Mouse (Mus musculus): ENCODE results near the gene Bin2. TPM values are rescaled to one million over a fixed set of nuclear protein-coding genes. Genes with fewer than 3 reads are reported as not detected.
A peak's percentile ranks its signal among the peaks of the same experiment; 100 is the strongest.
"Not testable (repeated sequence)": the region's sequence is repeated elsewhere in the genome, so short reads cannot be mapped to it uniquely, and the experiment has no call there.

Bin2 gene
- total RNA-seq, 2 experiments from 2014 or later: 4.5 to 6.2 TPM

DNA sequence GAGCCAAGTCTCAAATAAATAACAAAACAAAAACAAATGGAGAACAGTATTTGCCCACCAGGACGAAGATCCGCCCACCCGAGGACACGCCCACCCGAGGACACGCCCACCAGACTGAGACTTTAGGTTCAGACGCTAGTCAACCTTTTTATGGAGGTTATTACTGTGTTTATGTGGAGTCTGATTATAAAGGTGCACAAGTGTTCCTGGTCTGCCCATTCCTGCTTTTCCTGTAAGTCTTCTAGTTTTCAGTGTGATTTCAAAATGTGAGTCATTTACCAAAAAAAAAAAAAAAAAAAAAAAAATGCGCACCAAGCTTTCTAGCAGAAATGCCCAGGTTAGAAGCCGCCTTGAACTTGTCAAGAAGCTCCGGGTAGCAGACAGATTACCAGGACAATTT lies 42.1 kb downstream of the Bin2 start:
- DNase-seq (ENCODE audit: low spot score in 2 of 2): no peak
- intact Hi-C loops (cut with DNase I): no loop called here

- no peak for DNase-seq (ENCODE audit: low spot score in 2 of 2)
- intact Hi-C loops (cut with DNase I): no loop called here
These were observed 44.9 kb downstream of the Bin2 start for GRCm38 (mm10) chr15:100624435-100624834.

GRCm38 (mm10) chr15:100623754-100624153 lies 45.6 kb downstream of the Bin2 start:
- no peak for DNase-seq (ENCODE audit: low spot score in 2 of 2)
- intact Hi-C loops (cut with DNase I): no loop called here

DNA sequence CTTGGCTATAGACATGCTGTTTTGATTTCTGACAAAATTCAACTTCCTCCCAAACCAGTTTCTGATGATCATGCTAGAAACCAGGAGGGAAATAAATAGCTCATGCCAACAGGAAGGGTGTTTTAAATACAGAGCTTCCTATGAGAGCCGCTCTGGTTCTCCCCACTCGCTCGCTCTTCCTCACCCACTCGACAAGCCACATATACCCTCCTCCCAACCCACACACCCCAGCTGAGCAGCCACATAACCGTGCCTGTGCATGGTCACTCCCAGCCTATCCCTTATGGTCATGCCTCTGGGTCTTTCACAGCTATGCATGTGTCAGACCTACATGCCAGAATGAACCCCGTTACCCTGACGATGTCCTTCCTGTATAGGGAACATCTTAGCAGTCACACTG lies 47.2 kb downstream of the Bin2 start:
- intact Hi-C loops (cut with DNase I): no loop called here
- peak in 1 of 2 experiments; percentile 62 for DNase-seq (ENCODE audit: low spot score in 2 of 2)

- intact Hi-C loops (cut with DNase I); DNase-seq (ENCODE audit: low spot score in 2 of 2): not testable (repeated sequence)
These were observed 47.7 kb downstream of the Bin2 start for GRCm38 (mm10) chr15:100621671-100622070.

GRCm38 (mm10) chr15:100619200-100619599 lies 50.2 kb downstream of the Bin2 start:
- DNase-seq (ENCODE audit: low spot score in 2 of 2): no peak
- intact Hi-C loops (cut with DNase I): no loop called here

DNA sequence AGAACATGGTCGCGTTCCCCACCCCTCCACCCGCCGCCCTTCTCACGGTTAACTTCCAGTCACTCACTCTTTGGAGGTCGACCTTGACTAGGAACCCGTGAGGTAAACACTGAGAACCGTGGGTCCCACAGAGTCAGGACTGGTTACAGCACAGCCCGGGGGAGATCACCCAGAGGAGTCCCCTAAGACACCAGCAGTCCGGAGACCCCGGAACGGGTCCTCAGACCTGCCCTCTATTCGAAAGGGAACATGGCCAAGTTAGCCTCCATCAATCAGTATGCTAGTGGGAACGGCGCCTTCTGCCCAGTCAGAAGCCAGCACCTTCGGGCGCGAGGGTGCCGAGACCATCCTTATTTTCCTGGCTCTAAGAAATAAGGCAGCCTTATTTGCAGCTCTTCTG lies 53.1 kb downstream of the Bin2 start:
- DNase-seq (ENCODE audit: low spot score in 2 of 2): no peak
- intact Hi-C loops (cut with DNase I): no loop called here

- DNase-seq (ENCODE audit: low spot score in 2 of 2): peak; percentile 85 to 86
- intact Hi-C loops (cut with DNase I): no loop called here
These were observed 53.5 kb downstream of the Bin2 start for GRCm38 (mm10) chr15:100615825-100616220.

DNA sequence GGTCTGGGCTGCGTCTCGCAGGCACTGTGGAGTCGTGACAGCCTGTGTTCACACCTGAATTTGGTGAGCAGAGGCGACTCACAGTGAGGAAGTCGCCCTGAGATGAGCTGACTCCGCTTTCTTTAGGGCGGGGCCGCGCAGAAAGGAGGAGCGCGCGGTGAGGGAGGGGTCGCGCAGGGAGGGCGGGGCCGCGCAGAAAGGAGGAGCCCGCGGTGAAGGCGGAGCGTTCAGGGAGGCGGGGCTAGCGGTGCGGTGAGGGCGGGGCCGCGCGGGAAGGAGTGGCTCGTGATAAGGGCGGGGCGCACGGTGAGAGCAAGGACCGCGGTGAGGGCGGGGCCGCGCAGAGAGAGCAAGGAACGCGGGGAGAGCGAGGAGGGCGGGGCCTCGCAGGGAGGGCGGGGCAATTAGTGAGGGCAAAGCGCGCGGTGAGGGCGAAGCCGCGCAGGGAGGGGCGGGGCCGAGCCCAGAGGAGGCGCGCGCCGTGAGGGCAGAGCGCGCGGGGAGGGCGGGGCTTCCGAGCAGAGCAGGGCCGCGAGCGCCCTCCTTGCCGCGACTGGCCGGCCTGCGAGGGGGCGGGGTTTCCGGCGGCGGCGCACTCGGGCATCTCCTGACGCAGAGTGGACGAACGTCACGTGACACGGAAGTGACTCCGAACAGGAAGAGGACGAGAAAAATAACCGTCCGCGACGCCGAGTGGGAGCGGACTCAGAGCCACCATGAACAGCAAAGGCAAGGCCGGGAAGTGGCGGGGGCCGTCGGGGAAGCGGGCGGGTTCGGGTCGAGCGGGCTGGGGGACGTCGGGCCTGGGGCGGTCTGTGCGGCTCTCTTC lies 54.1 kb downstream of the Bin2 start, which contains the start of gene Dazap2:
Dazap2 (plus strand) TSS at position 354 of the 829 bp plus-strand sequence.
- intact Hi-C loops (cut with DNase I): loop anchor here (5.0 kb wide), 3 partner anchors 63 to 78 kb away; partner anchors contain the start of gene Tfcp2
- peak; percentile 98 for DNase-seq (ENCODE audit: low spot score in 2 of 2)

DNA sequence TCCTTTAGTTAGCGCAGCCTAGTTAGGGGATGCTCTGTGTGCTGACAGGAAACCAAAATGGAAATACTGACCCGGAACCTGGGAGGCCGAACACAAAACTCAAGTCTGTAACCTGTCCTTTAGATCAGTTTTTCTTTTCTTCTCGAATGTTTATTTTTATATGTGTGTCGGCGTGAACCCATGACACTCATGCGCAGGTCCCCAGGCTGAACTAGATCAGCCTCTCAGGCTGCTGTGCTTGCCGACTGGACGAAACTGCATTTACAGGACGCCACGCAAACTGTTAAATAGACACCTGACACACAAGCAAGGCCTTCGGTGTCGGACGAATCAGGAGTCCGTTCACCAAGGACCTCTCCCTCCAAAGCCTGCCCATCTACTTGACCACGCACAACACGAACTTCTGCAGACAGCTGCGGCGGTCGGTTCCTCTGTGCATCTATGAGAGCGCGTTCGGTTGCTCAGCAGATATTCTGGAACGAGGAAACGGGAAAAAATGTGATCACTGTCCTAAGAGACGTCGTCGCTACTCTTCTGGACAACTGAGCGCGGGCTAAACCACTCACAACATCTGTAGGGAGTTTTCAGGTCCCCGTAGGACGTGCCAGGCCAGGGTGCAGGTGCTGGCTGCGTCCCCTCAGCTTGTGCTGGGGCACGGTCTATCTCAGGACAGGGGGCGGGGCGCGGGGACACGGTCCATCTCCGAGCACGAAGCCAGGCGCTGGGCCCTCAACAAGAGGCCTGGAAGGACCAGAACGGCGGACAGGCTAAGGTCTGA lies 54.9 kb downstream of the Bin2 start:
- intact Hi-C loops (cut with DNase I): loop anchor here (5.0 kb wide), 3 partner anchors 62 to 77 kb away; partner anchors contain the start of gene Tfcp2
- DNase-seq (ENCODE audit: low spot score in 2 of 2): no peak

GRCm38 (mm10) chr15:100613584-100613983 lies 55.8 kb downstream of the Bin2 start:
- peak; percentile 73 to 79 for DNase-seq (ENCODE audit: low spot score in 2 of 2)
- intact Hi-C loops (cut with DNase I): loop anchor here (5.0 kb wide), 3 partner anchors 61 to 76 kb away; partner anchors contain the start of gene Tfcp2

GRCm38 (mm10) chr15:100612432-100612831 lies 56.9 kb downstream of the Bin2 start:
- DNase-seq (ENCODE audit: low spot score in 2 of 2): no peak
- intact Hi-C loops (cut with DNase I): loop anchor here (5.0 kb wide), 3 partner anchors 60 to 75 kb away; partner anchors contain the start of gene Tfcp2

GRCm38 (mm10) chr15:100611951-100612350 lies 57.4 kb downstream of the Bin2 start:
- DNase-seq (ENCODE audit: low spot score in 2 of 2): no peak

GRCm38 (mm10) chr15:100606677-100607076 lies 62.7 kb downstream of the Bin2 start:
- intact Hi-C loops (cut with DNase I); DNase-seq (ENCODE audit: low spot score in 2 of 2): not testable (repeated sequence)

More at GRCm38 (mm10) chr15:100611951-100612350, 57.4 kb downstream of the Bin2 start:
- intact Hi-C loops (cut with DNase I): loop anchor here (5.0 kb wide), 3 partner anchors 60 to 75 kb away; partner anchors contain the start of gene Tfcp2

GRCm38 (mm10) chr15:100601669-100602068 lies 67.7 kb downstream of the Bin2 start:
- intact Hi-C loops (cut with DNase I): no loop called here
- no peak for DNase-seq (ENCODE audit: low spot score in 2 of 2)

- DNase-seq (ENCODE audit: low spot score in 2 of 2): no peak
- intact Hi-C loops (cut with DNase I): no loop called here
These were observed 68.6 kb downstream of the Bin2 start for GRCm38 (mm10) chr15:100600696-100601272.

DNA sequence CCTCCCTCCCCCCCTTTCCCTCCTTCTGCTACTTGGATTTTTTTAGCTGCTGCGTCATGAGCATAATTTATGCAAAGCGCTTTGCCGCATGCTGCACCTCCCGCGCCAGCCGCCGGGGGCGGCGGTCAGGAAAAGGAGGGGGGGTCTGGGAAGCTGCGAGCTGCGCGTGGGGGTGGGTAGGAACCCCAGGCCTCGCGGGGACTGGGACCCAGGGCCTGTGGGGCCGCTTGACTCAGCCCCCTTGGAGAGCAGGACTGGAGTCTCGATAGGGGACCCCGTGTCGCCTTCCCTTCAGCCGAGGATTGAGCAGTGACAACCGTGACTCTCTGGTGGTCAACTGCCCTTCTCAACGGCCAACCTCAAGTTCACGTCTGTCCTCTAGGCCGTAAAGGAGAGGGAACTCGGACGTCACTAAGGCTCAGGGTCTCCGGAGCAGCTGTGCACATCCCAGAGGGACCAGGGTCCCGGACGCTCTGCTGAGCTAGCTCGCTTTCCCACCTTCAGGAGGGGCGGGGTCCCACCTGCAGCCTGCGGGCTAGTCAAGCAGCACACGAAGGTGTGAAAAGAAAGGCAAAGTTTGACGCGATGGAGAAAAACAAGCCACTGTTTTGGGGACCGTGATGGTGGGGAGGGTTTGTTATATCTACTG lies 69.2 kb downstream of the Bin2 start:
- DNase-seq (ENCODE audit: low spot score in 2 of 2): peak; percentile 76 to 77
- intact Hi-C loops (cut with DNase I): no loop called here

- intact Hi-C loops (cut with DNase I): loop anchor here (5.0 kb wide), 1 partner anchor 52 kb away; no protein-coding TSS in a partner anchor
- peak; percentile 41 to 49 for DNase-seq (ENCODE audit: low spot score in 2 of 2)
These were observed 69.9 kb downstream of the Bin2 start, which contains the start of gene Pou6f1 for GRCm38 (mm10) chr15:100599276-100600046. Pou6f1 (minus strand) TSS chr15:100599984.

Data from left cerebral cortex, postnatal 36 days (tissue).